Mouse (Mus musculus) stomach, postnatal 0 days (tissue): ENCODE data around the gene Mrpl48.

Source experiments
- CTCF ChIP-seq: IDR thresholded peaks from 2 replicates; pipeline ENCODE4 v1.5.1; 2016; ENCODE audit warnings: antibody characterized with exemption, low read depth, mild to moderate bottlenecking, moderate library complexity
- EP300 ChIP-seq: optimal IDR thresholded peaks from 2 replicates; pipeline ENCODE3; 2016; ENCODE audit warnings: antibody characterized with exemption

GRCm38 (mm10) chr7:100582727-100583236 is 25.3 kb downstream of the Mrpl48 start:
- TF ChIP-seq EP300 (no peak), CTCF (no peak)
